Mouse (Mus musculus): Measurements from ENCODE around the gene Rd3. TPM values are rescaled to one million over a fixed set of nuclear protein-coding genes. Genes with fewer than 3 reads are reported as not detected.

The Rd3 gene
- polyA plus RNA-seq, 1 experiment from 2014 or later, result 0.37 TPM

DNA sequence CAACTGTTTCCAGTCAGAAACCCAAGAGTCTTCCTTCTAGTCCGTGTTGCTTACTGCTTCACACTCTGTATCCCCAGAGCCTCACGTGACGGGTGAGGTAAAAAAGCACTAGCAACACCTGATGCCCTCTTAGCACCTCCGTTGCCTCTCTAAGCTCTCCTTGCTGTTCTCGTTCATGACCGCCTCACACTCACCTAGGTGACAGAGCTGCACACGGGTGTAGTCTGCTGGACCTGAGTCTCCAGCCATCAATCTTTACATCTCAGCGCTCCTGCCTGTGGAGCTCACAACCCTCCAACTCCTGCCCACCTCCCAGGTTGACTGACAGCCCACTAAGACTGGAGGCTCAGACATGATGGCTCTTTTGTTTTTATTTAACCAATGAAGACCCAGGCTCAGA is 29.4 kb upstream of the Rd3 start:
- H3K36me3 ChIP-seq, result no peaks in the 10 kb centered on the region
- H3K4me1 ChIP-seq, result no peaks in the 10 kb centered on the region
- H3K27me3 ChIP-seq, result no peaks in the 10 kb centered on the region
- WGBS, result 79% methylated on average over 8 of the region's 8 CpGs
- H3K27ac ChIP-seq, result no peak overlapping the region
- no peak overlapping the region for H3K4me2 ChIP-seq
- no peak for ATAC-seq (ENCODE audit: insufficient number of reproducible peaks, low FRiP score, low TSS enrichment, low read depth)
- H3K9me3 ChIP-seq, result no peaks in the 10 kb centered on the region
- no peak overlapping the region for H3K4me3 ChIP-seq
- H3K9ac ChIP-seq, result no peak overlapping the region

DNA sequence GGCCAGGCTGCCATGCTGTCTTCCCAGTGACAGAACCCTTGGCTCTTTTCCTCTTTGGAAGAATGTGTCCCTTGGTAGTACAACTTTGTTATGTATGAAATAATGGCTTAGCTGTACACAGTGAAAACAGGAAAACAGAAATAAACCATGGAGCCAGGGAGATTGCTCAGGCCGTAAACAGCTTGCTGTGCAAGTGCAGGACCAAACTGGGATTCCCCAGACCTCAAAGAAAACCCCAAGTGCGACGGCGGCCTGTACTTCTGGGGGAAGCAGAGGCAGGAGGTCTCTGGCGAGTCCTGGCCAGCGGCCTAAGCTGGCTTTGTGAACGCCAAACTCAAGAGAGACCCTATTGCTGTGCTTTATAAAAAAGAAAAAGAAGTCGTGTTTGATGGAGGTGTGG is 28.6 kb upstream of the Rd3 start:
- Histone ChIP-seq H3K9ac (no peak overlapping the region), H3K27ac (no peak overlapping the region), H3K36me3 (no peaks in the 10 kb centered on the region), H3K27me3 (no peaks in the 10 kb centered on the region), H3K4me1 (no peaks in the 10 kb centered on the region), H3K9me3 (no peaks in the 10 kb centered on the region), H3K4me2 (no peak overlapping the region), H3K4me3 (no peak overlapping the region)
- no peak for ATAC-seq (ENCODE audit: insufficient number of reproducible peaks, low FRiP score, low TSS enrichment, low read depth)
- 70% methylated on average over 8 of the region's 8 CpGs for WGBS

DNA sequence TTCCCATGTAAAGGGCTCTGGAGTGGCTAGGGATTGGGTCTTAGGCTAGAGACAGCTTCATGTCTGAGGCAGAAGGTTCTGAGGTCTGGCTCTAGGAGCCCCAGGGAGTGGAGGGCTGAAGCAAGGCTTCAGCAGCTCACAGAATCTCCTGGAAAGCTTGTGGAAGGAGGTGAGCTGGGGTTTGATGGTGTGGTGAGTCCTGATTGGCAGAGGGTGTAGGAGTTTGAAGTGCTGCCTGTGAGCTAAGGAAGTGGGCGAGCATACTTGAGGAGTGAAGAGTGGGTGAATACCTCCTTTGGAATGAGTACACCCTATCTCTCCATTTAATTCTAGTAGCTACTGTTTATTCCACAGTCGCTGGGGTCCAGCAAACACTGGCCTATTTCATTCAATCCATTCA is 26.6 kb upstream of the Rd3 start:
- 62% methylated on average over 2 of the region's 2 CpGs for WGBS
- H3K27me3 ChIP-seq, result no peaks in the 10 kb centered on the region
- no peak for ATAC-seq (ENCODE audit: insufficient number of reproducible peaks, low FRiP score, low TSS enrichment, low read depth)
- no peak overlapping the region for H3K4me2 ChIP-seq
- no peaks in the 10 kb centered on the region for H3K4me1 ChIP-seq
- no peaks in the 10 kb centered on the region for H3K36me3 ChIP-seq
- H3K9me3 ChIP-seq, result no peaks in the 10 kb centered on the region
- no peak overlapping the region for H3K9ac ChIP-seq
- H3K4me3 ChIP-seq, result no peak overlapping the region
- no peak overlapping the region for H3K27ac ChIP-seq

DNA sequence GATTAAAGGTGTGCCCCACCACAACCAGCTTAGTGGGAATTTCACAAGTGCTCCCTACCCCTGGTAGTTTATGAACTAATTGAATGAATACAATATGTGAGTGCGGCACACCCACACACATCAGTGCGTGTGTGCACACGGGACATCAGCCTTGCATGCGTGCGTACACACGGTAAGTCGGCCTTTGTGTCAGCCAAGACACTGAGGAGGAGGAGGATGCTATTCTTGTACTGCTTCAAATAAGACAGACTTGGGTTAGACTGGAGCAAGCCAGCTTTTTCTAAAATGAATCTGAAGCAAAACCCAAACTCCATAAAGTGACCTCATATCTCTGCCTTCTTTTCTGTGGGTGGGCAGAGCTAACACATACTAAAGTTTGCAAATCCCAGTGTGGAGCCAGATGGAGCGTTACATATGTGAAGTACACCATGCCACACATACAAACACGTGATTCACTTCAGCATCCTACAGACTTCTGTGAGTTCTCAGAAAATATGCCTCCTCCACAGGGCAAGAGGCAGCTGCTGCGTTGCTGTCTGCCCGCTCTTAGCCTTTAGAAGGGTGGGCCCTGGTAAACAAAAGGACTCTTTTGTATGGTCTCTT is 24.3 kb upstream of the Rd3 start:
- H3K4me2 ChIP-seq, result no peak overlapping the region
- H3K36me3 ChIP-seq, result no peaks in the 10 kb centered on the region
- H3K27ac ChIP-seq, result no peak overlapping the region
- no peak overlapping the region for H3K9ac ChIP-seq
- no peaks in the 10 kb centered on the region for H3K27me3 ChIP-seq
- no peak overlapping the region for H3K4me3 ChIP-seq
- H3K4me1 ChIP-seq, result no peaks in the 10 kb centered on the region
- WGBS, result 89% methylated on average over 11 of the region's 11 CpGs
- no peak for ATAC-seq (ENCODE audit: insufficient number of reproducible peaks, low FRiP score, low TSS enrichment, low read depth)
- H3K9me3 ChIP-seq, result no peaks in the 10 kb centered on the region

DNA sequence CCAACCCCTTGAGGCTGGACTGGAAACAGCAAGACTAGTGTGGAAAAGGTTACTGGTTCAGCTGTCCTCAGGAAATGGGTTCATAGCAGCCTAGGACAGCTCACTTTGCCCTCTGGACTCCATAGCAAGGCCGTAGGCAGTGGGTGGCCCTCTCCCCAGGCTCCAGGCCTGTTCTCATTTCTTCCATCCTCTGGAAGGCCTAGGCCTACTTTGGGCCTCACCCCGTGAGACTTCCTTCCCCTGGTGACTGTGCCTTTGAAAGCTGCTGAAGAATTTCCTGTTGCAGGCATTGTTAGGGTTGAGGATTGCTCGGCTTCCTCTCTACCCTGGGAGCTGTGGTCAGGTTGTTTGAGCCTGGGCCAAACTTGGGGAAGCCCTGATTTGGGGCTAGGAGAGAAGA is 22.1 kb upstream of the Rd3 start:
- 44% methylated on average over 3 of the region's 3 CpGs for WGBS
- Histone ChIP-seq H3K9ac (no peak overlapping the region), H3K4me1 (no peaks in the 10 kb centered on the region), H3K27ac (no peak overlapping the region), H3K4me3 (no peak overlapping the region), H3K27me3 (no peaks in the 10 kb centered on the region), H3K9me3 (no peaks in the 10 kb centered on the region), H3K36me3 (no peaks in the 10 kb centered on the region), H3K4me2 (no peak overlapping the region)
- ATAC-seq (ENCODE audit: insufficient number of reproducible peaks, low FRiP score, low TSS enrichment, low read depth), result no peak

DNA sequence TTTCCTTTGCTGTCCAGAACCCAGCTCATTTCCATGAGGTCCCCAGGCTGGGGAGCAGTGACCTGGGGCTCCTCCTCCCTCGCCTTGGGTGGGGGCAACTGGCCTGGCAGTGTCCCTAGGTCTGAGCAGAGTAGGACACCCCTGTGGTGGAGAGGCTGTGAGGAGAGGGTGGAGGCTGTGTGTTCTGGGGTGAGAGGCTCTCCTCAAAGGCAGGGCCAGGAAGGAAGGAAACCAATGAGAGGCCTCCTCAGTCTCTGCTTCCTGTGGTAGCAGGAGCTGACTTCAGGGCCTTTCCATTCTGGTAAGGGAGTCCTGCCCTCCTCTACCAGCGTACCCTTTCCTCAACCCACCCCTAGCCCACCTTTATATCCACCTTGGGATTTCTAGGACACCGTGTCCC is 20.9 kb upstream of the Rd3 start:
- Histone ChIP-seq H3K36me3 (no peaks in the 10 kb centered on the region), H3K27ac (peak overlapping the region; percentile 44; the same call in 1 of the 2 replicates), H3K9ac (no peak overlapping the region), H3K4me2 (no peak overlapping the region), H3K9me3 (no peaks in the 10 kb centered on the region), H3K4me3 (no peak overlapping the region), H3K4me1 (no peaks in the 10 kb centered on the region), H3K27me3 (no peaks in the 10 kb centered on the region)
- WGBS, result 67% methylated on average over 3 of the region's 3 CpGs
- 0 out of 2 replicates have a peak, but pooled peaks have one; percentile 52 for ATAC-seq (ENCODE audit: insufficient number of reproducible peaks, low FRiP score, low TSS enrichment, low read depth)

DNA sequence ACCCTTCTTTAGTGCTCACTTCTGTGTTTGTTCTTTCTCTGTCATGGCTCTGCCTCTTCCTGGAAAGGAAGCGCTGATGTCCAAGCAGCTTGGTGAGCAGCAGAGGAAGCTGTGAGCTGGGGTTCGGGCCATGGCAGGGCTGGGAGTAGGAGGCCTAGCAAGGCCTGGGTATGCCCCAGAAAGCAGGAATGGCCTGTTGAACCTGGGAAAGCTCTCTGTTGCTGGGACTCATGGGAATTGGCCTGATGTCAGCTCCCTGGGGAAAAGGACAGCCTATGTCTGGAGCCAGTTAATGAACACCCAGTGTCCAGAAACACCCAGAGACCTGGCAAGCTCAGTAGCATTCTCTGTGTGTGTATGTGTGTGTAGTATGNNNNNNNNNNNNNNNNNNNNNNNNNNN is 20.3 kb upstream of the Rd3 start:
- H3K4me3 ChIP-seq, result no peak overlapping the region
- H3K9ac ChIP-seq, result no peak overlapping the region
- H3K4me2 ChIP-seq, result no peak overlapping the region
- H3K27ac ChIP-seq, result peak overlapping the region; percentile 44; the same call in 1 of the 2 replicates
- ATAC-seq (ENCODE audit: insufficient number of reproducible peaks, low FRiP score, low TSS enrichment, low read depth), result no peak
- no peaks in the 10 kb centered on the region for H3K4me1 ChIP-seq
- 70% methylated on average over 2 of the region's 2 CpGs for WGBS
- no peaks in the 10 kb centered on the region for H3K9me3 ChIP-seq
- no peaks in the 10 kb centered on the region for H3K27me3 ChIP-seq
- H3K36me3 ChIP-seq, result no peaks in the 10 kb centered on the region

DNA sequence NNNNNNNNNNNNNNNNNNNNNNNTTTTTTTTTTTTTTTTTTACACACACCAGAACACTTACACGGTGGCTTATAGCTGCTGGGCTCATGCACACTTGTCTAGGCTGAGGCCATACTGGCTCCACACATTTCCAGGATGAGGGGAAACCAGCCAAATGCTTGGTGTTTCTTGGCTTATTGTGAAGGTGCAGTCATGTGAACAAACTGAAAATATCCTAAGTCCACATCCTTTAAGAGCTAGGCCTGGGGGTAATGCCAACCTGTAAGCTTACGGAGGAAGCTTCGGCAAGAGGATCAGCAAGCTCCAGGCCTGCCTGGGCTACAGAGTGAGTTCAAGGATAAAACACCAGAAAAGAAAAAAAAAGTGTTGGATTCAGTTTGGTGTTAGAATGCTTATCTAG is 19.8 kb upstream of the Rd3 start:
- no peak overlapping the region for H3K4me3 ChIP-seq
- no peak for ATAC-seq (ENCODE audit: insufficient number of reproducible peaks, low FRiP score, low TSS enrichment, low read depth)
- no peak overlapping the region for H3K27ac ChIP-seq
- no peak overlapping the region for H3K4me2 ChIP-seq
- no peaks in the 10 kb centered on the region for H3K9me3 ChIP-seq
- no peaks in the 10 kb centered on the region for H3K27me3 ChIP-seq
- H3K9ac ChIP-seq, result no peak overlapping the region
- no peaks in the 10 kb centered on the region for H3K4me1 ChIP-seq
- no peaks in the 10 kb centered on the region for H3K36me3 ChIP-seq
- 73% methylated on average over 3 of the region's 3 CpGs for WGBS

DNA sequence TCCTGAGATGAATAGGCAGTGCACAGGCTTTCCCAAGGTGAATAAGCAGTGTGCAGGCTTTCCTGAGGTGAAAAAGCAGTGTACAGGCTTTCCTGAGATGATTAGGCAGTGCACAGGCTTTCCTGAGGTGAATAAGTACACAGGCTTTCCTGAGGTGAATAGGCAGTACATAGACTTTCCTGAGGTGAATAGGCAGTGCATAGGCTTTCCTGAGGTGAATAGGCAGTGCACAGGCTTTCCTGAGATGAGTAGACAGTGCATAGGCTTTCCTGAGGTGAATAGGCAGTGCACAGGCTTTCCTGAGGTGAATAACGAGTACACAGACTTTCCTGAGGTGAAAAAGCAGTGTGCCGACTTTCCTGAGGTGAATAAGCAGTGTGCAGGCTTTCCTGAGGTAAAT is 16.2 kb upstream of the Rd3 start:
- H3K9ac ChIP-seq, result no peak overlapping the region
- no peak overlapping the region for H3K4me2 ChIP-seq
- no peak for ATAC-seq (ENCODE audit: insufficient number of reproducible peaks, low FRiP score, low TSS enrichment, low read depth)
- H3K9me3 ChIP-seq, result no peaks in the 10 kb centered on the region
- H3K27me3 ChIP-seq, result no peaks in the 10 kb centered on the region
- no peak overlapping the region for H3K4me3 ChIP-seq
- 44% methylated on average over 2 of the region's 2 CpGs for WGBS
- no peaks in the 10 kb centered on the region for H3K36me3 ChIP-seq
- peaks cover 6% of the 10 kb centered on the region; the same call in 1 of the 2 replicates for H3K4me1 ChIP-seq
- no peak overlapping the region for H3K27ac ChIP-seq

DNA sequence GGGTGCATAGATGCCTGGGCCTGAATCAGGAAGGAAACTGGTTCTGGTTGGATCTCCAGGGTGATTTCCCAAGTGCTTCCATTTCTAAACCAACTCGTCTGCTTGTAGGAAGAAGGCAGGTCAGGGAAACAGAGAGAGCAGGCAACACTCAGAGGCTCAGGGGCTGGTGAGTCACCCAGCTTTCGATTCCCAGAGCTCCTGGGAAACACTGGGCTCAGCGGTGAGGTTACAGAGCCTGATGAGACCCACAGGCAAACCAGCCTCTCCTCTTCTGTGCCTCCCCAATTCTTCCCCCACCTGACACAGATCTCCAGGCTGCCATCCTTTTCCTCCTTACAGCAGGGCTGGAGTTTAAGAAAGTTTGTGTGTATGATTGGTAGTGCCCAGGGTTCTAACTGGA is 13.8 kb upstream of the Rd3 start:
- no peak for ATAC-seq (ENCODE audit: insufficient number of reproducible peaks, low FRiP score, low TSS enrichment, low read depth)
- no peak overlapping the region for H3K9ac ChIP-seq
- no peak overlapping the region for H3K4me3 ChIP-seq
- H3K27ac ChIP-seq, result no peak overlapping the region
- H3K36me3 ChIP-seq, result no peaks in the 10 kb centered on the region
- H3K4me2 ChIP-seq, result no peak overlapping the region
- H3K9me3 ChIP-seq, result no peaks in the 10 kb centered on the region
- H3K27me3 ChIP-seq, result no peaks in the 10 kb centered on the region
- 78% methylated on average over 3 of the region's 3 CpGs for WGBS
- peaks cover 6% of the 10 kb centered on the region; the same call in 1 of the 2 replicates for H3K4me1 ChIP-seq

DNA sequence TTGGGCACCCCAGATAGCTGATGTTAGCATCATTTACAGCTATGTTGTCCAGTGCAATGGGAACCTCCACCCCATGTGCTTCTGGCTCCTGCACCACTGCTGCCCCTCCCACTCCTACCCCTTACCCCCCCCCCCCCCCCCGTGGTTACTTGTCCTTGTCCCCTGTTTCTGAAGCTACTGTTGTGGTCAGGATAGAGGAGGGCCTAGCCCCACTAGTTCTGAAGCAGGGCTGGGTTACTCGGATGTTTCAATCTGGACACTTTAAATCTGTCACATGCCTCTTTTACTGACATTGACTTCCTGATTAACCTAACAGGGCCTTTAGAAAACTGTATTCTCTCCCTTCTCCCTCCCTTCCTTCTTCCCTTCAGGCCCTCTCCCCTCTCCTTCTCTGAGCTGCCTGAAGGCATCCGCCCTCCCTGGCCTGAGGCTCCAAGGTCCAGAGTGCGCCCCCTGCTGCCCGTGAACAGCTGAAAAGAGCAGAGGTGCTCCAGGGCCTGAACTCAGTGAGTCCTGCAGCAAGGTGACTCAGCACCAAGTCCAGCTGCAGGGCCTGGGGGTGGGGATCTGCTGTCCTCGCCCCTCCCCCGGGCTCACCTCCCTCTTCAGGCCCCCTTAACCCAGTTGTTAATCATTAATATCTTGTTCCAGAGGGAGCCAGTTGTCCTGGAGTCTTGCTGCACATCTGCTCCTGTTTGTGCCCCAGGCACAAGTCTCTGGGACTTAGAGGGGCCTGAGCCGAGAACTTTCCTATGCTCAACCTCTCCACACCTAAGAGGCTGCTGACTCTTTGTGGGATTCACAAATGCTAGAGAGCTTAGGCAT is 13.0 kb upstream of the Rd3 start:
- Histone ChIP-seq H3K36me3 (no peaks in the 10 kb centered on the region), H3K4me3 (no peak overlapping the region), H3K27ac (no peak overlapping the region), H3K4me1 (peaks cover 6% of the 10 kb centered on the region; the same call in 1 of the 2 replicates), H3K4me2 (no peak overlapping the region), H3K9me3 (no peaks in the 10 kb centered on the region), H3K9ac (no peak overlapping the region), H3K27me3 (no peaks in the 10 kb centered on the region)
- 25% methylated on average over 8 of the region's 8 CpGs for WGBS
- peak; percentile 61 for ATAC-seq (ENCODE audit: insufficient number of reproducible peaks, low FRiP score, low TSS enrichment, low read depth)

DNA sequence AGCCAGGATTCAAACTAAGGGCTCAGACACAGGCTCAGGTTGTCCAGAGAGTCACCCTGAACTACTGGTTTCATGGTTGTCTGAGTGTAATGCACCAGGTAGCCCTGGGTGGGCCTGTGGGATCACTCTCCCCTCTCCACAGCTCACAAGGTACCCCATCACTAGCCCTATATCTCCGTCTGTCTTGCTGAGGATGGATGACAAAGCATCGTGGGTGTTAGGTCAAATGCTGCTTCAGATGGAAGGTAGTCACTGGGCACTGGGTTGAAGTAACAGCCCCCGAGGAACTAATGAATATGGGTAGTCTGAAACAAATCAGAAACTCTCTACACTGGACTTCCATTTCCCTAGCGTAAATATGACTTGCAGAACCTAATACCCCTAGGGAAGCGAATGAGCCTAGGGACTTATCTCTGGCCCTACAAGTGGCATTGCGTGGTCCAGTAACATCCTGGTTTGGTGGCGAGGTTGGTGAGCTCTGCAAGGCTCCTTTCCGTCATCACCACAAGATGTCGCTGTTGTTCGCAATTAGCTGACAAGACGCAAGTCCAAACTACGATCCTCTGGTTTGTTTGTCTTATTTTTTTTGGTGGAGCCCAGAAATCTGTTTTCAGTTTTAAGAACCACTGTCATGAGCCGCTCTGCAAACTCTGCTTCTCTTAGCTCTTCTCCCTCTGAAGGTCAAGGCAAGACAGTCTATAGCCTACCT is 12.2 kb upstream of the Rd3 start:
- Histone ChIP-seq H3K9ac (no peak overlapping the region), H3K4me3 (no peak overlapping the region), H3K36me3 (no peaks in the 10 kb centered on the region), H3K9me3 (no peaks in the 10 kb centered on the region), H3K4me2 (0 out of 2 replicates have a peak overlapping the region, but pooled peaks have one; percentile 26), H3K27me3 (no peaks in the 10 kb centered on the region), H3K4me1 (peaks cover 6% of the 10 kb centered on the region; the same call in 1 of the 2 replicates), H3K27ac (no peak overlapping the region)
- ATAC-seq (ENCODE audit: insufficient number of reproducible peaks, low FRiP score, low TSS enrichment, low read depth), result 0 out of 2 replicates have a peak, but pooled peaks have one; percentile 22
- 16% methylated on average over 13 of the region's 13 CpGs for WGBS
